Mouse (Mus musculus) neural tube, embryonic 11.5 days (tissue): ENCODE measurements at regions not wholly inside any gene's neighbourhood (a gene's known extent, or its start where the extent isn't known, plus 50 kb on each side); places are given as distances from the start of the nearest gene placed in this dataset.

Experiments used
- ATAC-seq: fragments of 200-750 bp; cut with Nextera tagmentation; 2 replicates; pipeline ENCODE4 v1.8.0; 2017; ENCODE audit warnings: moderate number of reproducible peaks, mild to moderate bottlenecking, moderate TSS enrichment, moderate library complexity; ENCODE audit not compliant: insufficient read depth, low FRiP score, low TSS enrichment
- DNase-seq: peaks from one replicate; pipeline ENCODE4 v3.0.0-alpha.2; 2015; ENCODE audit warnings: low spot score
- H3K27ac ChIP-seq: fragments of 300-500 bp; sonication (generic); 2 replicates; pipeline ENCODE4 v1.5.1; 2014; ENCODE audit warnings: low read depth, mild to moderate bottlenecking, low read length
- H3K27me3 ChIP-seq: fragments of 300-500 bp; sonication (generic); 2 replicates; pipeline ENCODE4 v1.6.1; 2014; ENCODE audit warnings: mild to moderate bottlenecking, low read length, mixed read lengths; ENCODE audit not compliant: control insufficient read depth, insufficient read depth
- H3K36me3 ChIP-seq: fragments of 300-500 bp; sonication (generic); 2 replicates; pipeline ENCODE4 v1.6.1; 2014; ENCODE audit warnings: mild to moderate bottlenecking, low read length, moderate library complexity, mixed read lengths; ENCODE audit not compliant: control insufficient read depth, insufficient read depth
- H3K4me1 ChIP-seq: fragments of 300-500 bp; sonication (generic); 2 replicates; pipeline ENCODE4 v1.6.1; 2014; ENCODE audit warnings: low read length, mixed read lengths; ENCODE audit not compliant: control insufficient read depth, insufficient read depth
- H3K4me2 ChIP-seq: fragments of 300-500 bp; sonication (generic); 2 replicates; pipeline ENCODE4 v1.6.1; 2014; ENCODE audit warnings: low read depth, mild to moderate bottlenecking, moderate library complexity
- H3K4me3 ChIP-seq: fragments of 300-500 bp; sonication (generic); 2 replicates; pipeline ENCODE4 v1.5.1; 2014; ENCODE audit warnings: low read depth, low read length
- H3K9ac ChIP-seq: fragments of 300-500 bp; sonication (generic); 2 replicates; pipeline ENCODE4 v1.6.1; 2014; ENCODE audit warnings: mild to moderate bottlenecking, low read length
- H3K9me3 ChIP-seq: fragments of 300-500 bp; sonication (generic); 2 replicates; pipeline ENCODE4 v1.6.1; 2016; ENCODE audit warnings: low read length; ENCODE audit not compliant: control insufficient read depth
- WGBS: fragments of 180-500 bp; shearing (Covaris S2); extraction: QIAGEN DNeasy Blood & Tissue Kit; methylation state at CpG from one replicate; pipeline ENCODE4 v1.1.7; 2014; 5-methylcytosine and 5-hydroxymethylcytosine counted together

DNA sequence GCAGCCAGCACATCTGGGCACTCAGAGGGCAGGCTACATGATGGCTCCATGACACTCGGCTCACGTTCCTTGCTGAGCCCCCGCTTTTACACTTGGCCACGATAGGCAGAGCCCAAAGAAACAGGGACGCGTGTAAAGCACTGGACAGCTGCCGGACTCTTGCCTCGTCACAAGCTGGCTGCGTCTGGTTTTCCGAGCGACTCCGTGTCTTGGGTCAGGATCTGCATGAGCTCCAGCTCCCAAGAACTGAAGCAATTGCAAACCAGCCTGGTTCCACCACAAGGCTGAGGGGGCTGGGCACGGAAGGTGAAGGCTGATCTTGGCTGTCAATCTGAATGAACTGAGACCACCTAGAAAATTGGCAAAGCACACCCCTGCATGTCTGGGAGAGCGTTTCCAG is 65.1 kb upstream of the Zfp423 start:
- no peak for ATAC-seq
- Histone ChIP-seq H3K27ac (no peak overlapping the region), H3K9me3 (no peaks in the 10 kb centered on the region), H3K4me2 (no peak overlapping the region), H3K27me3 (no peaks in the 10 kb centered on the region), H3K36me3 (no peaks in the 10 kb centered on the region), H3K4me3 (no peak overlapping the region), H3K9ac (no peak overlapping the region), H3K4me1 (no peaks in the 10 kb centered on the region)
- 89% methylated on average over 14 of the region's 14 CpGs for WGBS
- no peak for DNase-seq

DNA sequence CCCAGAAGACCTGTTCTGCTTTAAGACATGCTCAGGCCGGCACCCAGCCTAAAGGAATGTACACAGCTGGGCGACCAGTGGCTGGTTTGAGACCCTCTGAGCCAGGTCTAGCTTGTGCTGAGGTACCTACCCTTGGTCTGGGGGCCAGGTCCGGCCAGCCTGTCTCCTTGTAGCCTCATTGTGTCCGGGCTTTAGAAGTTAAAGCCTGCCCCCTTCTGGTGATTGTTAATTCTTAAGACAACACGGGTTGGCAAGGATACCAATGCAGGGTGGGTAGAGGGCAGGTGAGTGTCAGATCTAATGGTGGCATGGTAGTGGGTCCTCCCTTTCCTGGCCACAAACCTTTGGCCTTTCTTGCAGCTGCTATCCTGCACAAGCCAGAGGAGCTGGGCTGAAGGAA is 64.0 kb upstream of the Zfp423 start:
- H3K4me3 ChIP-seq: no peak overlapping the region
- ATAC-seq (no peak), DNase-seq (peak; percentile 59)
- no peaks in the 10 kb centered on the region for H3K36me3 ChIP-seq
- H3K27ac ChIP-seq: no peak overlapping the region
- 16% methylated on average over 5 of the region's 5 CpGs for WGBS
- H3K9me3 ChIP-seq: 0 out of 2 replicates have a peak, but pooled peaks cover under 1% of the 10 kb centered on the region
- no peak overlapping the region for H3K4me2 ChIP-seq
- H3K27me3 ChIP-seq: no peaks in the 10 kb centered on the region
- no peak overlapping the region for H3K9ac ChIP-seq
- H3K4me1 ChIP-seq: no peaks in the 10 kb centered on the region

DNA sequence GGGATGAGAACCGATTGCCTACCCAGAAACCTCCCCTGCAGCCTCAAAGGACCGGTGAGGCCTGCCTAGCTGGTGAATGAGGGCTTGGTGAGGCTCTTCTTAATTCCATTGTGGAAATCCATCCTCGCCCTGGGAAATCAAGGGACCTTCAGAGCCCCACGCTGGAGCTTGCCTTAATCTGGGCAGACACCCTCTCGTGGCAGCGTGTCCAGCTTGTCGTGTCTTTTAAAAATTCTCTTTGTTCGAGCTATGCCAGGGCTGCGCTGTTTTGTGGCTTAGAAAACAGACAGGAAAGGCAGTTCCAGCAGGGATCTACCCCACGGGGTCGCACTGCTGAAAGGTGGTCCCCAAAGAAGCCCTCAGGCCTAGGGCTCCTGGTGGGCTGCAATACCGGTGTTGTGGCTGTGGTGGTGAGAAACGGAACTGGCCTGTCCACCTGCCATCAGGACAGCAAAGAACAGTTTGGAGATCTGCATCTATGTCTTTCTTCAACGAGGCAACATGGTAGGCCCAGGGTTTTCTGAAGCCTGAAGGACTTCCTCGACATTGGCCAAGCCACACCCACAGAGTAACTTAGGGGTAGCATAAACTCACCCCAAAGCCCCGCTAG is 63.5 kb upstream of the Zfp423 start:
- H3K4me3 ChIP-seq: no peak overlapping the region
- H3K27me3 ChIP-seq: no peaks in the 10 kb centered on the region
- no peaks in the 10 kb centered on the region for H3K4me1 ChIP-seq
- H3K9ac ChIP-seq: peak overlapping the region; percentile 24; the same call in 1 of the 2 replicates
- 75% methylated on average over 16 of the region's 16 CpGs for WGBS
- no peak for DNase-seq
- no peak for ATAC-seq
- no peak overlapping the region for H3K4me2 ChIP-seq
- 0 out of 2 replicates have a peak, but pooled peaks cover 4% of the 10 kb centered on the region for H3K9me3 ChIP-seq
- no peak overlapping the region for H3K27ac ChIP-seq
- H3K36me3 ChIP-seq: no peaks in the 10 kb centered on the region

DNA sequence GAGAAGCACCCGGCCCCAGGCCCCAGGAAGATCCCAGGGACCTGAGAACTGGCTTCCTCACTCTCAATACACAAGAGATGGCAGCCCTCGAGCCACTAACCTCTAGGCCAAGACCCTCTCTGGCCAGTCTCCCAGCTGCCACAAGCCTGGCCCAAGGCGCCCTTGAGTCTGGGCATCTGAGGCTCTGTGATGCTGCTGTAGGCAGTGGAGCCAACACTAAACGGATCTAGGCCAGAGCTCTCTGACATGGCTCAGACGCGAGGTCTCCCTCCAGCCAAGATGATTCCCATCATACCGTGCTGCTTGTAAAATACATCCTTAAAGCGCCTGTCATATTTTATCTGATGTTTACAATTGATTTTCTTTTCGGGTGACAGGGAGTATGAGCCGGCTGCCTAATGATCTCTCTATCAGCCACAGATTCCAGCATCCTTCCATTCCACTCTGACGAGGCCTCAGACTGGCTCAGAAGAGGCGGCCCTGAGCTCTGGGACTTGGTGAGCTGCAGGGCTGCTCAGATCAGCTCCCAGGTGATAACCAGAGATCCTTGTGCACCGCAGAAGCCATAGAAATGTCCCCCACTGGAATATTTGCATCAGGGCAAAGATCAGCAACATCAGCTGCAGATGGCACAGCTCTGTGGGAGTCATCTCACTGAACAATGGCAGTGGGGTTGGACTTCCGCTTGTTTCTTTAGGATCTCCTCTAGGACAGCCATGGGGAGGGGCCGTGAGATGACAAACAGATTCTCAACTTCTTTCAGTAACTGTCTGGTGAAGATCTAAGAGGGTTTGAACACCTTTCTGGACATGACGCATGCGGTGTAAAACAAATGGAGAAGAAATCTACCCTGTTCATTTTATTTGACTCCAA is 60.1 kb upstream of the Zfp423 start:
- no peak overlapping the region for H3K9ac ChIP-seq
- H3K27ac ChIP-seq: no peak overlapping the region
- H3K4me3 ChIP-seq: no peak overlapping the region
- no peaks in the 10 kb centered on the region for H3K4me1 ChIP-seq
- H3K27me3 ChIP-seq: no peaks in the 10 kb centered on the region
- H3K9me3 ChIP-seq: 0 out of 2 replicates have a peak, but pooled peaks cover 4% of the 10 kb centered on the region
- ATAC-seq (no peak), DNase-seq (no peak)
- H3K36me3 ChIP-seq: no peaks in the 10 kb centered on the region
- 84% methylated on average over 17 of the region's 17 CpGs for WGBS
- H3K4me2 ChIP-seq: no peak overlapping the region

DNA sequence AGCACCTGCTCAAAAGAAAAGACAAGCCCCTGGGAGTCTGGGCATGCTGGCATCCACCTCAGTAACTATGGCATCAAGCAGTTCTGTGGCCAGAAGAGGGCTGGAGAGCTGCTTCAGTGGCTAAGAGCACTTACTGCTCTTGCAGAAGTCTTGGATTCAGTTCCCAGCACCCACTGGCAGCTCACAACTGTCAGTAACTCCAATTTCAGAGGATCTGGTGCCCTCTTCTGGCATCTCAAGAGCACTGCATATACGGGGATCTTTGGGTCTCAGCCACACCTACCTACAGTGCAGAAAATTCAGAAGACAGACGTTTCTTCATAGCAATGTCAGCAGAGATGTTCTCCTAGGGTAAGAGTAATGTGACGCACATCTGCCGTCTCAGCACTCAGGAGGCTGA is 59.1 kb upstream of the Zfp423 start:
- WGBS: 95% methylated on average over 4 of the region's 4 CpGs

DNA sequence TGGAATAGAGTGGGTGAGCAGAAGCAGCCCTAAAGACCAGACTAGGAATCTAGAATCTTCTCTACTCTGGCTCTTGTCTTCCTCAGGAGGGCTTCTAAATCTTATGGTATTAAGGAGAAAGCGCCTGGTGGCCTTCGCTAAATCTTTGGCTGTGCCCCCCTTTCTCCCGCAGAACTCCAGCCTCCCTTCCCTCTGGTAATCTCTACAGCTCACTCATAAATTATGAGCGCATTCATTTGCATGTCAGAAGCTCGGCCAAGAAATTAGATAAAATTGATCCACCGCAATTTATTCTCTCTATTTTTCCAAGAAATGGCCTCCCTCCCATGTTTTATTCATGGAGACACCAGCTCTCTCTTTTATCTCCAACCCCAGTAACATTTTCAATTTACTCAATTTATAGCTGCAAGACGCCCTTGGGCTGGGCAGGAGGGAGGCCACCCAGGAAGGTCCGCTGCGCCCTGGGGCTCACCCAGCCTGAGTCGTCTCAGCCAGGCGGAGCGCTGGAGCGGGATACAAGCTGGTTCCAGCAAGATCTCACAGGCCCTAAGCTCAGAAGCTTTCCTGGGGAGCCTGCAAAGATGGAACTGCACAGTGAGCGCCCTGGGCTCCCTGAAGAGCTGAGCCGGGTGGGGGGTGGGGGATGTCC is 52.9 kb upstream of the Zfp423 start:
- DNase-seq: peak; percentile 53
- H3K9ac ChIP-seq: no peak overlapping the region
- no peaks in the 10 kb centered on the region for H3K36me3 ChIP-seq
- no peak overlapping the region for H3K4me3 ChIP-seq
- 0 out of 2 replicates have a peak overlapping the region, but pooled peaks have one; percentile 11 for H3K27ac ChIP-seq
- H3K4me2 ChIP-seq: no peak overlapping the region
- no peak for ATAC-seq
- 65% methylated on average over 15 of the region's 15 CpGs for WGBS
- no peaks in the 10 kb centered on the region for H3K9me3 ChIP-seq
- H3K4me1 ChIP-seq: no peaks in the 10 kb centered on the region; the same call in 1 of the 2 replicates
- no peaks in the 10 kb centered on the region for H3K27me3 ChIP-seq

More for the DNA sequence above, 59.1 kb upstream of the Zfp423 start:
- H3K27ac ChIP-seq: no peak overlapping the region
- H3K27me3 ChIP-seq: no peaks in the 10 kb centered on the region
- no peak overlapping the region for H3K4me2 ChIP-seq
- ATAC-seq (no peak), DNase-seq (no peak)
- no peaks in the 10 kb centered on the region for H3K36me3 ChIP-seq
- no peak overlapping the region for H3K9ac ChIP-seq
- 0 out of 2 replicates have a peak, but pooled peaks cover 4% of the 10 kb centered on the region for H3K9me3 ChIP-seq
- no peak overlapping the region for H3K4me3 ChIP-seq
- no peaks in the 10 kb centered on the region for H3K4me1 ChIP-seq

DNA sequence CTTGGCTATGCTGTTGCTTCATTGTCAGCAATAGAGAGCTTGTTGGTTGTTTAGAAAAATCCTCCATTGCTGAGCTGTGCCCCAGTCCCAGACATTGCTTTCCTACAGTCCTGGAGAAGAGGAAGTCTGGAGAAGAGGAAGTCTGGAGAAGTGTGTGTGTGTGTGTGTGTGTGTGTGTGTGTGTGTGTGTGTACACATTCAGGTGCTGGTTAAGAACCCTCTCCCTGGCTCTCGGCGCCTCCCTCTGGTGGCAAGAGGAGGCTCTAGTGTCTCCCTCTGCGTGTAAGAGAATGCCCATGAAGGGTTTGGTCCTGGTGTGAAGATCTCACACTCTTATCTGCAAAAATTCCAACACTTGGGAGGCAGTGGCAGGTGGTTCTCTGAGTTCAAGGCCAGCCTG is 51.2 kb upstream of the Zfp423 start:
- no peaks in the 10 kb centered on the region; the same call in 1 of the 2 replicates for H3K4me1 ChIP-seq
- no peak overlapping the region for H3K4me2 ChIP-seq
- no peak overlapping the region for H3K4me3 ChIP-seq
- H3K36me3 ChIP-seq: no peaks in the 10 kb centered on the region
- no peaks in the 10 kb centered on the region for H3K27me3 ChIP-seq
- DNase-seq (peak; percentile 39), ATAC-seq (no peak)
- no peak overlapping the region for H3K9ac ChIP-seq
- no peak overlapping the region for H3K27ac ChIP-seq
- WGBS: 31% methylated on average over 3 of the region's 3 CpGs
- H3K9me3 ChIP-seq: no peaks in the 10 kb centered on the region

DNA sequence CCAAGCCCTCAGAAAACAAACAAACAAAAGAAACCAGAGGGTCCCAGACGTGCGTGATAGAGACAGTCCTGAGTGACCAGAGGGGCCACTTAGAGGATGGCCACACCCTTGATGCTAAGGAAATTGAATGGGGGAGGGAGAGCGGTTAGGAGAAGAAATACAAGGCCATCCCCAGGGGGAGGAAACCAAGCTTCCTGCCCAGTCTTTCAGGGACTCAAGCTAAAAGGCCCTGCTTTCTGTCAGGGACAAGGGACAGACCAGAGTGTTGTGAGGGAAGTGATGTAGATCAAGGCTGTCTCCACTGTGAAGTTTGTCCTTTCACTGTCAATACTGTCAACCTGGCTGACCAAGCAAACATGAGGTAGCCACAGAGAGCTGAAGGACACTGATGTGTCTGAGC is 50.5 kb upstream of the Zfp423 start:
- Histone ChIP-seq H3K27ac (no peak overlapping the region), H3K27me3 (no peaks in the 10 kb centered on the region), H3K4me2 (no peak overlapping the region), H3K4me1 (no peaks in the 10 kb centered on the region; the same call in 1 of the 2 replicates), H3K9ac (no peak overlapping the region), H3K4me3 (no peak overlapping the region), H3K9me3 (no peaks in the 10 kb centered on the region), H3K36me3 (no peaks in the 10 kb centered on the region)
- DNase-seq (no peak), ATAC-seq (no peak)
- WGBS: 77% methylated on average over 3 of the region's 3 CpGs
